Mouse (Mus musculus) midbrain, embryonic 10.5 days (tissue): Measurements from ENCODE around the gene Mrps25. TPM values are rescaled to one million over a fixed set of nuclear protein-coding genes. Genes with fewer than 3 reads are reported as not detected.

Source experiments
- DNase-seq: peaks from one replicate; pipeline ENCODE4 v3.0.0-alpha.2; 2017; ENCODE audit warnings: low spot score
- H3K27ac ChIP-seq: fragments of 300-500 bp; sonication (generic); replicated peaks from 2 replicates; pipeline ENCODE4 v1.5.1; 2016; ENCODE audit warnings: mild to moderate bottlenecking
- H3K27me3 ChIP-seq: fragments of 300-500 bp; sonication (generic); 2 replicates; pipeline ENCODE4 v1.6.1; 2016; ENCODE audit warnings: low read depth, mild to moderate bottlenecking; ENCODE audit not compliant: poor library complexity, severe bottlenecking
- H3K36me3 ChIP-seq: fragments of 300-500 bp; sonication (generic); 2 replicates; pipeline ENCODE4 v1.6.1; 2016; ENCODE audit warnings: mild to moderate bottlenecking, moderate library complexity
- H3K4me1 ChIP-seq: fragments of 300-500 bp; sonication (generic); 2 replicates; pipeline ENCODE4 v1.6.1; 2016
- H3K4me3 ChIP-seq: fragments of 300-500 bp; sonication (generic); 2 replicates; pipeline ENCODE4 v1.5.1; 2016; ENCODE audit warnings: mild to moderate bottlenecking, moderate library complexity
- H3K9me3 ChIP-seq: fragments of 300-500 bp; sonication (generic); replicated peaks from 2 replicates; pipeline ENCODE4 v1.6.1; 2016; ENCODE audit warnings: mild to moderate bottlenecking
- WGBS: fragments of 180-500 bp; shearing (Covaris S2); methylation state at CpG from one replicate; pipeline ENCODE4 v1.1.7; 2016; 5-methylcytosine and 5-hydroxymethylcytosine counted together
- polyA plus RNA-seq: library from polyadenylated mRNA; unstranded; fragments of >200 nt; fragmentation: Nextera tagmentation; extraction: Ambion mirVana; gene quantifications from 2 replicates; pipeline ENCODE4 v1.2.1, GENCODE M21; 2016

The Mrps25 gene
- polyA plus RNA-seq, 1 experiment from 2014 or later: 105 TPM

DNA sequence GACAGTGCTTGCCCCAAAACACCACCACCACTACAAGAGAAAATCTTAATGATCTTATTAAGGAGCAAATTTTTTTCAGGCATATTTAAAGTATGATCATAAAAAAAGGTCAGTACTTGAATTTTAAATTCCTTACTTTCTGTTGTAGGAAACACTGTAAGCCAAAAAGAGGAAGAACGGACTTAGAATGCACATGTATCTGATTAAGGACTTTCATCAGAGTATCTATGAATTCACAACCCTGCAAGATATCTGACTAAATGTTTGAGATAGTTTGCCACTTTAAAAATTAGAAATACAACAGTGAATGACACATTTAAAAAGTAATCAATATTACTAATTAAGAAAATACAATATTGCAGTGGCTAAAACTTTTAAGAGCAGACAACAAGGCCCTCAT is 7.4 kb downstream of the Mrps25 start:
- H3K4me1 ChIP-seq: no peaks in the 10 kb centered on the region
- H3K36me3 ChIP-seq: peaks cover 94% of the 10 kb centered on the region
- DNase-seq: no peak
- peaks cover 11% of the 10 kb centered on the region; the same call in 1 of the 2 replicates for H3K9me3 ChIP-seq
- 95% methylated on average over 1 of the region's 1 CpGs for WGBS
- H3K27ac ChIP-seq: no peak overlapping the region
- no peaks in the 10 kb centered on the region for H3K27me3 ChIP-seq
- no peak overlapping the region for H3K4me3 ChIP-seq

DNA sequence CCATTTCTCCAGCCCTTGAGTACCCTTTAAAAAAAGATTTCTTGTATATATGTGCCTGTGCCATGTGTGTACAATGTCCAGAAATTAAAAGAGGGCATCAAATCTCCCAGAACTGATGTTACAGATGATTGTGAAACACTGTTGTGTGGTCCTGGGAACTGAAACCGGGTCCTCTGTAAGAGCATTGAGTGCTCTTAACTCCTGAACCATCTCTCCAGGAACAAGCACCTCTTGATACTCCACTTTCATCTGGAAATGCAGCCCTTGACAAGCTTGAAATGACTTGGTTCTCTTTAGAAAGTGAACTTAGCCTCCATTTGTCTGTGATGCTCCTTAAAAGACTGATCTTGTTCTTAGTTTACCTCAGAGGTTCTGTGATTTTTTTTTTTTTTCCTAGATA is 21.1 kb downstream of the Mrps25 start:
- no peak overlapping the region for H3K4me3 ChIP-seq
- no peak for DNase-seq
- H3K4me1 ChIP-seq: peaks cover 11% of the 10 kb centered on the region
- no peaks in the 10 kb centered on the region for H3K27me3 ChIP-seq
- no peaks in the 10 kb centered on the region for H3K9me3 ChIP-seq
- 85% methylated on average over 1 of the region's 1 CpGs for WGBS
- H3K27ac ChIP-seq: no peak overlapping the region
- H3K36me3 ChIP-seq: peaks cover 99% of the 10 kb centered on the region

DNA sequence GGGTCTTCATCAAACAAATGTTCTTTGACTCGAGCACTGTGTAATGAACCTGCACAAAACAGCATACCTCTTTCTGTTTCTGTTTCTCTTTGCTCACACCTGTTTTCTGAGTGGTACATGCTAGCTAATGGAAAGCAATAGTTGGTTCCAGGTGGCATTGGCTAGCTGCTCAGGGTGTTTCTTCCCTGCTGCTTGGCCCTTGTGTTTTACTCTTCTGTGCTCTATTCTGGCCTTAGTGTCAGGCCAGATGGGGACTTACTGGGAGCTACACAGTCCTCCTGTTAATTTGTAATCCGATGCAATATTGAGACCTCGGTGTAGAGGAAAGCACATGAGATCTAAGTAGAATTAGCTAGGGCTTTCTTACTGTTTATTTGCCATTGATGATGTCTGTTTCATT is 25.0 kb downstream of the Mrps25 start:
- Histone ChIP-seq H3K27me3 (no peaks in the 10 kb centered on the region), H3K36me3 (peaks cover 100% of the 10 kb centered on the region), H3K27ac (no peak overlapping the region), H3K9me3 (no peaks in the 10 kb centered on the region), H3K4me3 (no peak overlapping the region), H3K4me1 (peaks cover 11% of the 10 kb centered on the region)
- WGBS: 95% methylated on average over 3 of the region's 3 CpGs
- DNase-seq: no peak

DNA sequence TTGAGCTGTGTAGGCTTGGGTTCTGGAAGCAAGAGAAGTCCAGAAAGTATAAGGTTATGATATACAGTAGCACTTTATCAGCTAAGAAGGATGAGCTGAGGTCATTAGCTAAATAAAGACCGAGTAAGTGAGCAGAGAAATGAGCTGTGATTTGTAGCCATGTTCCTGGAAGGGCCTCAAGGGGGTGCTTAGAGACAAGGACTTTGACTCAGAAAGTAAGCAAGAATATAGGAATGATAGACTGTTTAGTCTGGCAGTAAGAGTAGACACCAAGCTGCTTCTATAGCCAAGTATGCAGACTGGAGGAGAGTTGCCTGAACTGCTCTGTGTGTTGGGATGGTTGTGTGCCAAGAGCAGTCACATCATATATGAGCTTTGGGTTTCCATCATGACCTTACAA is 30.1 kb downstream of the Mrps25 start:
- no peaks in the 10 kb centered on the region for H3K4me1 ChIP-seq
- no peaks in the 10 kb centered on the region for H3K27me3 ChIP-seq
- 90% methylated on average over 1 of the region's 1 CpGs for WGBS
- DNase-seq: no peak
- H3K36me3 ChIP-seq: peaks cover 97% of the 10 kb centered on the region
- no peak overlapping the region for H3K27ac ChIP-seq
- H3K4me3 ChIP-seq: no peak overlapping the region
- H3K9me3 ChIP-seq: no peaks in the 10 kb centered on the region

DNA sequence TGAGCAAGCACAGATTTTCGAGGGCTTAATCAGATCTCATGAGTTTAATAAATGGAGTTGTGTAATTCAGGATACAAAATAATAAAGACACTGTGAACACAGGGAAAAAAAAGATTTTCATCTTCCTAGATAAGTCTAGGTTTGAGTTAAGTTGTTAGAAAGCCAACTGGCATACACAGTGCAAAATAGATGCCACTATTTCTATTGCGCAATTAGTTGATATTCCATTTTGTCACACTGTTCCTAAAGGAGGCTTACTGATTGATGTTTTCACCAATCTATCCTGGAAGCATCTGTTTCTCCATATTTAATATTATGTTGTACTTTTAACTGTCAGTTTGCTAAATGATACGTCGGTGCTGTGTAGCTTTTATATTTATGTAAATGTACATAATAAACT is 38.0 kb downstream of the Mrps25 start:
- H3K27me3 ChIP-seq: no peaks in the 10 kb centered on the region
- no peaks in the 10 kb centered on the region for H3K4me1 ChIP-seq
- H3K9me3 ChIP-seq: no peaks in the 10 kb centered on the region
- 94% methylated on average over 4 of the region's 4 CpGs for WGBS
- H3K27ac ChIP-seq: no peak overlapping the region
- H3K36me3 ChIP-seq: peaks cover 76% of the 10 kb centered on the region
- DNase-seq: no peak
- no peak overlapping the region for H3K4me3 ChIP-seq

DNA sequence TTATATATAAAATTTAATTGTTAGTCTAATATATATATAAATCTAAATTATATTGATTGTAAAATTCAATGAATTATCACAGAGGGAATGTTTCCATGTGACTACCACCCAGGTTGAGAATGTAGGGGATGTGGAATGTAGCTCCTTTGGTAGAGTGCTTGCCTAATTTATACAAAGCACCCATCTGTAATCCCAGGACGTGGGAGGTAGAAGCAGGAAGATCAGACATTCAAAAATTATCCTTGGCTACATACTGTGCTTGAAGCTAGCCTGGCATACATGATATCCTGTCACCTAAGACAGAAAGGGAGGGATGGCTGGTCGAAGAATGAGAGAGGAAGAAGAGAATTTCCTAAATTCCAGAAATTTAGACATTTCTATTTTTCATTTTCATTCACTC is 47.5 kb downstream of the Mrps25 start:
- no peak overlapping the region for H3K4me3 ChIP-seq

DNA sequence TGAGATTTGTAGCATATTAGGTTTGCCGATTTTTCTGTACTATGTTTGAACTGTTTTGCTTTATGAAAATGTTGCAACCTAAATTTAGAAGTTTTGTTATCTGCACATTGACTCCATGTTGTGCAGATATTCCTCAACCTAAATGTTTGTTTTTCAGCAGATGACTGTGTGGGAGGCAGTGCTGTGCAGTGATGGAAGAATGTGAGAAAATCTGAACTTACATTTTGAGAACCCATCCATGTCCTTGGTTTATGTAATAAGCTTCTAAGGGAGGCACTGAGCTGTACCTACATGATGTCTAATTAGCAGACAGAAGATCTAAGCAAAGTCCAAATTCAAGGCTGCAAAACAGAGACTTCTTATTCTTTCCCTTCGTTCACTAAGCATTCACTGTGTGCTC is 50.2 kb downstream of the Mrps25 start:
- Histone ChIP-seq H3K4me1 (peaks cover 5% of the 10 kb centered on the region), H3K27ac (no peak overlapping the region), H3K9me3 (no peaks in the 10 kb centered on the region), H3K36me3 (peaks cover 11% of the 10 kb centered on the region; the same call in 1 of the 2 replicates), H3K27me3 (no peaks in the 10 kb centered on the region), H3K4me3 (no peak overlapping the region)
- 92% methylated on average over 2 of the region's 2 CpGs for WGBS
- no peak for DNase-seq

More for the DNA sequence above, 47.5 kb downstream of the Mrps25 start:
- Histone ChIP-seq H3K9me3 (no peaks in the 10 kb centered on the region), H3K36me3 (peaks cover 28% of the 10 kb centered on the region), H3K4me1 (peaks cover 5% of the 10 kb centered on the region), H3K27ac (no peak overlapping the region), H3K27me3 (no peaks in the 10 kb centered on the region)
- DNase-seq: no peak
- WGBS: 85% methylated on average over 2 of the region's 2 CpGs

DNA sequence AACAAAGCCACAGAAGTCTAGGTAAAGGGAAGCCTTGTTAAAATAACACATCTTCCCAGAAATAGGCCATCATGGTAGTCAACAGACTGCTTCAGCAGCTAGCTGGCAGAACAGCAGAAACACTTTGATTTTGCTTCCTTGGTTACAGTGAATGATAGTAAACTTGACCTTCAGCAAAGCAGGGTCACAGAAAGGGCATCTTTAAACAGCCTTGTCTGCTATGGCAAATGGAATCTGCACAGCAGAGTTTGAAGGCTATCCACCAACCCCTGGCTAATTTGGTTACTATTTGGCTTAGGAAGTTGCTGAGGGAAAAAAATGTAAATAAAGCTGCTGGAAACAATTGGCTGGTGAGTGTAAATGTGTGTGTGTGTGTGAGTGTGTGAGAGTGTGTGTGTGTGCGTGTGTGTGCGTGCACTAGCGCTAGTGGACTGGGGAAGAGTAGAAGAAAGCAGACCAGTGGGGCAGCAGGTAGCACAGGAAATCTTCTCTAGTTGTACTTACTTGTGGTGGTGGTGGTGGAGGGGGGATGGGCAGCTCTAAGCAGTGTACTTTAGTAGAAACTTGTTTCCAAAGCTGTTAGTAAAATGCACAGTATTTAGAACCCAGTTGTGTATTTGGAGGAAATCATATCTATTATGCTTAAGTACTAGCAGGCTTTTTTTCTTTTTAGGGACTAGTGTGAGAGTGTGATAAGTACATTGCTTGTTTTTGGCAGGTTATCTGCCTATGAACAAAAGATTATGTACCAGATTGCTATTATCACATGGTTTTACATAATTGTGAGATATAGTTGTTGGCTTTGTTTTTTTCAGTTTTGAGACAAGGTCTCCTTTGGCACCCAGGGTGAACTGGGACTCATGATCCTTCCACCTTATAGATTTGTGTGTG is 51.6 kb downstream of the Mrps25 start:
- Histone ChIP-seq H3K4me1 (peaks cover 5% of the 10 kb centered on the region), H3K27me3 (no peaks in the 10 kb centered on the region), H3K9me3 (no peaks in the 10 kb centered on the region), H3K36me3 (peaks cover 11% of the 10 kb centered on the region; the same call in 1 of the 2 replicates), H3K27ac (no peak overlapping the region), H3K4me3 (no peak overlapping the region)
- DNase-seq: no peak
- 90% methylated on average over 3 of the region's 3 CpGs for WGBS

DNA sequence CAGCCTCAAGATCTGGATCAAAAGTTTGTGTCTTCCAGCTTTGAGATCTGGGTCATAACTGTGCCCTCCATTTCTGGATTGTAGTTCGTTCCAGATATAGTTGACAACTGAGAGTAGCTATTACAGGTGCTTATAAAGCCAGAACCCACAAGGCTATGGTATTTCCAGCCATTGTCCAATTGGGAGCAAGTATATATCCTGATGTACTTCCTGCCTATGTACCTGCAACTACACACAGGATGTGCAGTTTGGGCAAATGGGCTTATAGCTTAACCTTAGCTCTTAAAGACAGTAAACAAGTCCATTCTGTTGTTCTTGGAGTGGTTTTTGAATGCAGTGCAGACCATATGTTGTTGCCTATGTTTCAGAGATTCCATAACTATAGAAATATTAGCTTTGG is 52.4 kb downstream of the Mrps25 start:
- Histone ChIP-seq H3K4me3 (no peak overlapping the region), H3K9me3 (no peaks in the 10 kb centered on the region), H3K27ac (no peak overlapping the region), H3K36me3 (peaks cover 11% of the 10 kb centered on the region; the same call in 1 of the 2 replicates), H3K4me1 (peaks cover 5% of the 10 kb centered on the region), H3K27me3 (no peaks in the 10 kb centered on the region)
- no peak for DNase-seq
- 100% methylated on average over 1 of the region's 1 CpGs for WGBS

DNA sequence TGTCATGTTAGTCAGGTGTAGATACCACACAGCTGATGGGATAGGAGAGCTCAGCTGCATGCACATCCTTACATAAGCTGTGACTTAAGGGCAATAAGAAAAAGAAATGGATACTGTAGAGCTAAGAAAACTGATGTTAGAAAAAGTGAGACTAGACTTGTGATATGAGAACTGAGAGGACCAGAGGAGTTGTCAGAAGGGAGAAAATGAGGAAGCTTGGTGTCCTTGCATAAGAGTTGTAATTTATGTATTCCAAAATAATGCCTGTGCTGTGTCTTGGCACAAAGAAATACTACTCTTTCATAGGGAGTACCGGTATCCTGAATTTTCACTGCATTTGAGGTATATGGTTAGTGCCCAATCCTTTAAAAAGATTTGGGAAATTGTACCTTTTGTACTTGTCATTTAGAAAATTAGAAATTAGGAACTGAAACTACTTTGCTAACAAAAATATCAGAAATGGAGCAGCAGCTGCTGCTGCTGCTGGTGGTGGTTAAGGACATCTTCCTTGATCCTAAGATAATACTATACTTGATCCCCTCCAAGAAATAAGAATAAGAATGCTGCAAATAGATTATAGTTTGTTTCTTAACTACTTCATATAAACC is 56.9 kb downstream of the Mrps25 start:
- Histone ChIP-seq H3K9me3 (no peaks in the 10 kb centered on the region), H3K27ac (no peak overlapping the region), H3K4me1 (peaks cover 1% of the 10 kb centered on the region), H3K4me3 (no peak overlapping the region), H3K27me3 (no peaks in the 10 kb centered on the region), H3K36me3 (peaks cover 6% of the 10 kb centered on the region)
- DNase-seq: no peak
- 98% methylated on average over 1 of the region's 1 CpGs for WGBS

DNA sequence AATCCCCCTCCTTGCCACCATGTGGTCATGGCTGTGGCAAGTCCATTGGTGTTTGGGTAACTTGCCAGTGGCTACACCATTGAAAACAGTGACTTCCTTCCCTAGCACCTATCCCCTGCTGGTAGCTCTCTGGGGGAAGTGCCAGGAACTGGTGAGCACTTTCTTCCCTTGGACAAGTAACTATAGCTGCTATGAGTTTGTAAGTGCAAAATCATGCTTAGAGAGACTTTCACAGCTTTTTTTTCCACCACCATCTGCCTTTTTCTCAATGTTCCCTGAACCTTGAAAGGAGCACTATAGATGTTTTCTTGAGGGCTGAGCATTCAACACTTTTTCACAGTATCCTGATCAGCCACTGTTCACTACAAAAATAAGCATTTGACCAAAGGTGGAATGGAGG is 59.3 kb downstream of the Mrps25 start:
- H3K4me3 ChIP-seq: no peak overlapping the region
- no peak overlapping the region for H3K27ac ChIP-seq
- DNase-seq: no peak
- no peaks in the 10 kb centered on the region for H3K27me3 ChIP-seq
- no peaks in the 10 kb centered on the region for H3K4me1 ChIP-seq
- no peaks in the 10 kb centered on the region for H3K9me3 ChIP-seq
- peaks cover 8% of the 10 kb centered on the region for H3K36me3 ChIP-seq
